Mouse (Mus musculus): ENCODE results near the gene Ifitm3.
"Not testable (repeated sequence)": the region's sequence is repeated elsewhere in the genome, so short reads cannot be mapped to it uniquely, and the experiment has no call there.

Ifitm3 gene

GRCm38 (mm10) chr7:141032458-141033167 lies 22.0 kb upstream of the Ifitm3 start:
- DNase-seq: no peak

GRCm38 (mm10) chr7:141030390-141030789 lies 19.8 kb upstream of the Ifitm3 start:
- DNase-seq: no peak

DNA sequence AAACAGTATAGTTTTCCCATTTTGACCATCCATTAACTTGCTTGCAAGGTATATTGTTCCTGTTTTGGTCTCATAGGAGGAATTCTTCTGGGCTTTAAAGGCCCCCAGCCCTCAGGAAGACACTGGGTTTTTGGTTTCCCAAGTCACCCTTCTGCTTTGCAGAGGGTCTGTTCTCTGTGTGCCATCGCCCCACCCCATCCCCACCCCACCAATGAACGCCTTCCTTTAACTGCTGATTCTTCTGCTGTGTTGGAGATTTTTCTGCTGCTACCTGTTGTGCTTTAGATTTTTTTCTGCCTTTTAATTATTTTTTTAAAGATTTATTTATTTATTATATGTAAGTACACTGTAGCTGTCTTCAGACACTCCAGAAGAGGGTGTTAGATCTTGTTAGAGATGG lies 18.3 kb upstream of the Ifitm3 start, which contains the start of gene Gm17387:
Gm17387 (plus strand) TSS at position 301 of the 400 bp plus-strand sequence.
- no peak for DNase-seq

DNA sequence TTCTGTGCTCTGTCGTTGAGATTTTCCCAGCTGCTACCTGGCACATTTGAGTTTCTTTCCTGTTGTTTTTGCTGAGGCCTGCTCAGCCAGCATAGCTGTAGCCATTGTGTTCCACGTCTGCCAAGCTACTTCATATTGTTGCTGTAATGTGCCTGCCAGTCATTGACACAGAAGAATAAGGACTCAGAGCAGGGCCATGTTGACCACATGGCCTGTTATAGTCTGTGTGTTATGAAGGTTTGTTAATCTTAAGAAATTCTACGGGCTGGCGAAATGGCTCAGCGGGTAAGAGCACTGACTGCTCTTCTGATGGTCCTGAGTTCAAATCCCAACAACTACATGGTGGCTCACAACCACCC lies 16.1 kb upstream of the Ifitm3 start:
- no peak for DNase-seq

- DNase-seq: no peak
Measured at GRCm38 (mm10) chr7:141026097-141026739, 15.6 kb upstream of the Ifitm3 start.

GRCm38 (mm10) chr7:141024865-141025838 lies 14.6 kb upstream of the Ifitm3 start:
- peak in 1 of 2 experiments; percentile 20 for DNase-seq

DNA sequence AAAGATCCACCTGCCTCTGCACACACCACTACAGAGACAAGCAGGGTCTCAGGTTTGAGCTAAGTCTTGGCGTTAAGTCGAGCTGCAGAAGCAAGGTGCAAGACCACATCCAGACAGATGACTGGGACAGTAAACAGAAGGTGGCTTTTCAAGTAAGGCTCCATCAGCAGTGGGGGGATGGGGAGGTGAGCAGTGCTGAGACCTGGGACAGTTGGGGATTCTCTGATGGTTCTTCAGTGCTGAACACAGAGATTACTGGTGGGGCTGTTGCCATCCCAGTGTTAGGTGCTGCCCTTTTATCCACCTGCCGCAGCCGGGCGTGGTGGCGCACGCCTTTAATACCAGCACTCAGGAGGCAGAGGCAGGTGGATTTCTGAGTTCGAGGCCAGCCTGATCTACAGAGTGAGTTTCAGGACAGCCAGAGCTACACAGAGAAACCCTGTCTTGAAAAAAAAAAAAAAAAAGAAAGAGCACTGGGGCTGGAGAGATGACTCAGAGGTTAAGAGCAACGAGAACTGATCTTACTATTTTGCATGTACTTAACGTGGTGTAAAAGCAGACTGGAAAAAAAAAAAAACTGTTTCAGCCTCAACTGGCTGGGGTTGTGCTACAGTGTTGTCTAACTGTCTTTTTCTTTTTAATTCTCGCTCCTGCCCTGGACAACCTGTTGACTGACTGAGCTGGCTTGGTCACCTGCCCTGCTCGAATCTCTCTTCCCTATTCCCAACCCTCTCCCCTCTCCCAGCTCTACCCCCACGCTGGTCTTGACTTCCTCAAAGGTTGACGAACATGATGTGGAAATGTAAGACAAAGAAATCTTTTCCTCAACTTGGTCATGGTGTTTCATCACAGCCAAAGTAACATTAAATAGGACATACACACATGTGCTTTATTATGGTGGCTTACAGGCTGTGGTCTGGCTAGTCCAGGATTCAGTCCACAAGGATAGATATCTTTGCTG lies 11.2 kb upstream of the Ifitm3 start:
- DNase-seq: no peak

DNA sequence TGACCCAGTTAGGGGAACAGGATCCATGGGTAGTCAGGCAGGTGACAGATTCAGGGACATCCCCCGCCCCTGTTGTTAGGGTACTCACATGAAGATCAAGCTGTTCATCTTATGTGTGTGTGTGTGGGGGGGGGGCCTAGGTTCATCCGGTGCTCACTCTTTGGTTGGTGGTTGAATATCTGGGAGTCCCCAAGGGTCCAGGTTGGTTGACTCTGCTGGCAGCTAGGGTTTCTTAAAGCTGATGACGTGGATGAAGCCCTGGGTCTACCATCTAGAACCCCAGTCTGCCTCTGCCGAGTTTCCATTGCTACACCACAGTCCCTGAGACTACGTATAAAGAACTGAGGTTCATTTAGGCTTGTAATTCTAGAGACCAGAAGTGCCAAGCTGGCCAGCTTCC lies 8.5 kb upstream of the Ifitm3 start:
- DNase-seq: no peak

GRCm38 (mm10) chr7:141017824-141018223 lies 7.3 kb upstream of the Ifitm3 start, which contains the start of gene Ifitm6:
Ifitm6 (minus strand) TSS chr7:141017924.
- DNase-seq: not testable (repeated sequence)

- DNase-seq: no peak
Measured at GRCm38 (mm10) chr7:141016707-141017697, 6.4 kb upstream of the Ifitm3 start.

DNA sequence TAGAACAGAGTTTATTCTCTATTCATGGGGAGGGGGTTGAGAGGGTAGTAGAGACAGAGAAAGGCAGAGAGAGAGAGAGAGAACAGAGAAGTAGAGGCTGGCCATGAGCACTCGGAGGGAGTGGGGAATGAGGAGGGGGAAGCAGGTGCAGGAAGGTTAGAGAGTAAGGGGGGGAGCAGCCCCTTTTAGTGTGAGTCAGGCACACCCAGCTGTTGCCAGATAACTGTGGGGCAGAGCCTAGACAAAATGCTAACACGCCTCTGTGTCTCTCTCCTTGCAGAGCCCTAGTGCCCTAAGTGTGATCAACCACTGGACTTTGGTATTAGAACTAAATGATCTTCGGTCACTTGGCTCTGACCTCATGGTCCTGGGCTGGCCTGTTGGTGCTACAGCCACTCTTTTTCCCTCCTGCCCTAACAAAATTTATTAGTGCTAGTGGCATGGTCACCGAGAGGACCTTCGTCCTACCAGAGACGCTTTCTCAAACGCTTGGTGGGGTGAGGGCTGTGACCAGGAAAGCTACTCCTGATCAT lies 734 bp upstream of the Ifitm3 start:
- DNase-seq: peak in 1 of 2 experiments; percentile 10

GRCm38 (mm10) chr7:141009665-141010064 lies 905 bp downstream of the Ifitm3 start:
- DNase-seq: peak in 1 of 2 experiments; percentile 10

DNA sequence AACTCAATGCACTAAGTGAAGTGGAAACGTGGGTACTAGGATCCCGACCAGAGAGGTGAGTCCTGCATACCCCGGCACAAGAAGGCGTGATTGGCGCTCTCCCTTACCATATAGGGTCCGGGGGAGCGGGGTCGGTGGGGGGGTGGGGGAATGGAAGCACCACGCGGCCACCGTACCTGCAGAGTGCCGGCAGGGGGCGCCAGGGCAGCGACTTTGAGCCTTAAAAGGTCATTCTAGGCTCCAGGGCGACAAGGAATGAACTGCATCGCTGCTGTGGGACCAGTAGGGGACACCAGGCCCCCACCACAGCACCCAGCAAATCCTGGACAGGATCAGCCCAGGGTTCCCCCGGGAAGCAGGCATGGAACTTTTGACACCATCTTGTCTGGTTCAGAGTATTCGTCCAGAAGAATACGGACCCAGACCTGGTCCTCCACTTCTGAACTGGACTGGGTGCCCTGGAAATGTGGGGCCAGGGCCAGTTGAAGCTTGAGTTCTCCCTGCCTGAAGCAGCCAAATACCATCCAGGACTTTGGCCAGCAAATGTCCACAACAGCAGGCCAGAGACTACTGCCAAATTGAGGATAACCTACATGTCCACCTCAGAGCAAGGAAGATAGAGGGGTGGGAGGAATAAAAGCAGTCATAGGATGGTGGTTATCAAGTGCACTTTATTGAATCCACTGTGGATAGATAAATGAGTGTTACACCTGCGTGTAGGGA lies 1.5 kb downstream of the Ifitm3 start:
- peak; percentile 85 to 93 for DNase-seq

GRCm38 (mm10) chr7:141008312-141008761 lies 2.2 kb downstream of the Ifitm3 start:
- DNase-seq: peak; percentile 21 to 42

DNA sequence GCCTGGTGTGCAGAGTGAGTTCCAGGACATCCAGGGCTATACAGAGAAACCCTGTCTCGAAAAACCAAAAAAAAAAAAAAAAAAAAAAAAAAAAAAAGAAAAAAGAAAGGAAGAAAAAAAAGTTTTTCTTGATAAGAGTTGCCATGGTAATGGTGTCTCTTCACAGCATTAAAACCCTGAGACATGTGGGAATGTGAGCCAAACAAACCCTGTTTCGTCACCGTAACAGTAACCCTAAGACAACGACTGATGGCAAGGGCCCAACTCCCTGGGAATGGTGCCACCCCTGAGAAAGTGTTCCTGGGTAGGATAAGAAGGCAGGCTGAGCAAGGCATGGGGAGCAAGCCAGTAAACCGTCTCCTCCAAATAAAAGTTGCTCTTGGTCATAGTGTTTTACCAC lies 3.7 kb downstream of the Ifitm3 start:
- no peak for DNase-seq

GRCm38 (mm10) chr7:141006446-141006845 lies 4.1 kb downstream of the Ifitm3 start:
- no peak for DNase-seq

GRCm38 (mm10) chr7:141003248-141004010 lies 7.1 kb downstream of the Ifitm3 start:
- DNase-seq: no peak

DNA sequence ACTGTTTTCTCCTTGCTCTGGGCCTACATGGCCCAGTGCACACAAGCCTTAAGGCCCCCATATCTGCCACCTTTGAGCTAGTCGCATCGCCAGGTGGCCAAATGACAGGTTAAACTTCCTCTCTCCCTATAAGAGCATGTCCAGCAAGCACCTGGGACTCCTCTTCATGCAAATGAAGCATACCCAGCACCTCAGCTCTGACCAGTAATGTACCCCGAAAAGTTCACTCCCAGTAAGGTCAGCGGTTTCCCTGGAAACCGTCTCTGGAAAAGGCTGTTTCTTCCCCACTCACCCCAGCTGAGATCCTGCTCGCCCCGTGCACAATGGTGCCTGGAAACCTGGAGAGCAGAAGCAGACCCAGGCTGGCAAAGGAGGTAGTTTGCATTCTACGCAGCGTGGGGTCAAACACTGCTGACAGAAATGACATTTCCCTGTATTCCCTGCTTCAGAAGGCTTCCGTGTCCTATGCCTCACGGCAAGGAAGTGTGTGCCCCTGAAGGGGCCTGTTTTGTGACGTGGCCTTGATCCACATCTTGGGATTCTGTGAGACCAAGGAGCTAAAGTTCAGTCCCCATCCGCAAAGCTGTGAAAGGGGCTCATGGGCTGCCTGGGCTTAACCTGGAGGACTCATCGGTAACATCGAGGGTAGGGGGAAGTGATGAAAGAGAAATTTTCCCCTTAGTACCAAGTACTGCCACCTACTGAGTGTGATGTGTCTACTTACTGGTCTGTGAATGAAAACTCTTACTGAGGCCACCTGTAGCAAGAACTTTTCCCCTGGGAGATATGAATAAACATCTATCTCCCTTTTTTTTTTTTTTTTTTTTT lies 9.5 kb downstream of the Ifitm3 start:
- no peak for DNase-seq
